Mouse (Mus musculus) left cerebral cortex, adult 9 months (tissue): Measurements from ENCODE around the gene Dip2b.

Source experiments
- DNase-seq, 2 experiments: peaks; one replicate each; pipeline ENCODE4 v3.0.0; 2022; ENCODE audit warnings: low spot score in 2 of 2

The Dip2b gene

DNA sequence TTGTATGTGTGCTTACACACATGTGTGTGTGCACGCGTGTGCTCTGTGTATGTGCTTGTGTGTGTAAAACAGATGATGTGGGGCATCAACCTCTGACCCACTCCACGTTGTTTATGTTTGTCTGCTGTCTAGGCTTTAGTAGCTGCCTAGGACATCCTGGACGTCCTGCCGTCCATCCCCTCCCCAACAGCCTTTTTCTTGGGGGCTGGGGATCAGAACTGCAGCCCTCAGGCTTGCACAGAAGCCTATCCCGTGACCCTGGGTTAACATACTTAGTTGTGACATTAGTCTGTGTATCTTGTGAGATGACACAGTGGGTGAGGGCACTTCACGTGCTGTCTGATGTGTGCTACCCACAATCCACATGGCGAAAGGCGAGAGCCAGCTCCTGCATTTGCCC, 139.1 kb downstream of the Dip2b start:
- no peak for DNase-seq

DNA sequence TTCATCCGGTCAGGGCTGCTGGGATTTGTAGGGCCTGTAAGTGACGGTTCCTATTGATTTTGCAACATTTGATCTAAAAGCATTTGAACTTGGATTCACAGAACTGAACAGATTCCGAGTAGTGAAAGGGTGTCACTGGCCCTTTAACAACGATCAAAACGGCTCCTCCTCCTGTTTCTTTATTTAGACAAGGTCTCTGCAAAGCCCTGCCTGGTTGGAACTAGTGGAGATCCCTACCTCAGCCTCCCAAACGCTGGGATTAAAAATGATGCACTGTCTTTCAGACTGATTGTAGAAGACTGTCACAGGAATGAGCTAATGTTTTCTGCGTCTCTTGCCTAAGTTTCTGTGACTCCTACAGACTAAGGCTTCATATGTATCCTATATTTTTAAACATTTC, 140.0 kb downstream of the Dip2b start:
- DNase-seq, result no peak

DNA sequence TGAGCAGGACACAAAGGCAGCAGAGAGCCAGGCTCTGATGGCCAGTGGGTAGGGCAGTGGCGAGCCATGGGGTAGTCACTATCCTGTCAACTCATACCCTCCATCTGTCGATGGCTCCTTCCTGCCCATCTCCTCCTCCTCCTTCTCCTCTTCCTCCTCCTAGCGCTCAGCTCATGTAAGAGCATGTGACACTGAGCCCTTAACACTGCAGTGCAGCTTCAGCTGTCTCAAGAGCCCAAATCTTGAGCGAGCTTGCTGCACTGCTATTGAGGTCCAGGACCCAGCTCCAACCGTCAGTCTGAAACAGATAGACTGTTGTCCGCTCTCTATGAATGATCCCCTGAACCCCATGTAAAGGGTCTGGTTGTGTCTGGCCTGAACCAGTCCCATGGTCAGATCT, 141.2 kb downstream of the Dip2b start:
- DNase-seq, result no peak

DNA sequence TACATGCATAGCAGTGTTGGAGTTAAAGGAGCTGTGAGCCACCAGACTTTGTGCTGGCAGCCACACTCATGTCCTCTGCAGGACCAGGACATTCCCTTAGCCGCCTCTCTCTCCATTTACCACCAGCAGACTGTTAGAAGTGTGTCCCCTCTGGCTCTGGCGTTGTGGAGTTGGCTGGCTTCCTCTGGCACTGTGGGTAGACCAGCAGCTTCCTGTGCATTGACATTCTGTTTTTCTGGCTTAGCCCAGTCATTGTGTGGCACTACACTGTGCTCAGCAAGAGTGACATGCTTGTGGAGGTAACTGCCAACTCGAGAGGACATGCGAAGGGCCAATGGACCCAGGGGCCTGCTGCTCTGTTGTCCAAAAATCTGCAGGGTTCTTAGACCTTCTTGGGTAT, 141.8 kb downstream of the Dip2b start:
- no peak for DNase-seq

DNA sequence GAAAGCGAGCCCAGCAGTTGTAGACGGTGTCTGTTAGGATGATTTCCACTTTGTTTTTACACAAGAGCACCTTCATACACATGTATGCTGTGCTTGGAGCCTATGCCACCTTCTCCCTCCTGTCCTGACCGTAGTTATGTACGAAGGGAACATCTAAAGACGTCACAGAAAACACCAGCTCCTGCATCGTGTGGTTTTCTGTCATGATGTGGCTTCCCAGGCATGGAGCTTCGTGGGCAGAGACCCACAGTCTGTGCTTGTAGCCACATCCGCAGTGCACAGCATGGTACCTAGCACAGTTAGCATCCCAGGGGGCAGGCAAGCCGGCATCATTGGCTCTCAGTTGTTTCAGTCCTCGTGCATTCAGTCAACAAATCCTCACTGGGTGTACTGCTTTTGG, 143.4 kb downstream of the Dip2b start:
- DNase-seq, result no peak

DNA sequence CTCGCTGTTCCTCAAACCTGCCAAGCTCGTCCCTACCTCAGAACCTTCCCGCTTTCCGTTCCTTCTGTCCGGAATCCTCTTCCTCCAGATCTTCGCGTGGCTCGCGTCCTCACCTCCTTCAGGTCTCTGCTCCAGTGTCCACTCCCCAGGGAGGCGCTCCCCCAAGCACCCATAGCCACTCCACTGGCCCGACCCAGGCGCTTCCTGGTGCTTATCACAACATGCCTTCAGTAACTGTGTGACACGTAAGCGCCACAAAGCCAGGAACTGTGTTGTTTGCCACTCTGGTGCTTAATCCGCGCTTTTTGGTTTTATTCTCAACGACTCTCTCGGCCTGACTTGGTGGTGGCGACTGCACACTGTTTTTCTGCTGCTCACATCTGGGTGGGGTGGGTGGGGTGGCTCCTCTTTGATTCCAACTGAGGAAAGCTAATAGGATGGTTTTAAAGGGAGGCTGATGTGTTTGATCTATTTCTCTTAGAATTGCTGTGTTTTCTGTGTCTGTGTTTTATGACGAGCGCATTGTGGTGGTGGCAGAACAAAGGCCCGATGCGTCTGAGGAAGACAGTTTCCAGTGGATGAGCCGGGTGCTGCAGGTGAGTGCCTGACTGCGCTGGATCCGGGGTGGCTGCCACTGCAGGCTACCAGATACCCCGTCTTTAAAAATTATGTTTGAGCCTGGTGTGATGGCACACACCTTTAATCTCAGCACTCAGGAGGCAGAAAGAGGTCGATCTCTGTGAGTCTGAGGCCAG, 144.2 kb downstream of the Dip2b start:
- DNase-seq, result no peak

DNA sequence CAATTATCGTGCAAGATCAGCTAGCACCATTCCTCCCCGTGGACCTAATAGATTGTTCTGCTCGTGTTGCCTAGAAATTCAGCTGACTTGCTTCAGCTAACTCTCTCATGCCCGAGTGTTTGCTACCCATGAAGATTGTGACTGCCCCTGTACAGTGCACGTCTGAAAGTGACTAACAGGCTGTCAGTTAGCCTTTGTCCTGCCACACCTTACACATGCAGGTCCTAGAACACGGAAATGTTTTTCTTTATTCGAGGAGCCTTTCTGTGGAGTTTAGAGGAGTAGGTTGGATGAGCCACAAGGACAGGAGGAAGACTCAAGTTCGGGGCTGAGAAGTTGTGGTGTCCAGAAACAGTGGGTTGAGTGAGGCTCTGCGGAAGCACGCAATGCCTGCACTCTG, 145.0 kb downstream of the Dip2b start:
- DNase-seq, result no peak

DNA sequence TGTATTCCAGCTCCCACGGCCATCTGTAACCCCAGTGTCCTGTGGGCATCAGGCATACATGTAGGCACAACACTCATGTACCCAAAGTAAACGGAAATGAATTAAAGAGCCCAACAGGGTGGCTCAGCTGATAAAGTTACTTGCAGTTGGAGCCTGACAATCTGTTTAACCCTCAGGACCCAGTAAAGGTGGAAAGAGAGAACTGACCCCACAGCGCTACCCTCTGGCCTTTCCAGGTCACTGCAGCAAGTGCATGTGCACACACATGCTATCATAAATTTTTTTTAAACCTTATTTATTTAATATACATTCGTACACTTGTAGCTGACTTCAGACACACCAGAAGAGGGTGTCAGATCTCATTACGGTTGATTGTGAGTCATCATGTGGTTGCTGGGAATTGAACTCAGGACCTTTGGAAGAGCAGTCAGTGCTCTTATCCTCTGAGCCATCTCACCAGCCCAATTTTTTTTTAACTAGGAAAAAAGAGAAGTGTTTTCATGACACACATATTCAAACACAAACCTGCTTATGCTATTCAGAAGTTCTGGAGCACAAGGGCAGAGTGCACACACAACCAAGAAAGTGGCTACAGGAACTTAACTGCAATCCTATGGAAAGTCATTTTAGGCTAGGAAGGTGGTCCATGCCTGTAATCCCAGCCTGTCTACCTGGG, 146.5 kb downstream of the Dip2b start:
- DNase-seq, result no peak

DNA sequence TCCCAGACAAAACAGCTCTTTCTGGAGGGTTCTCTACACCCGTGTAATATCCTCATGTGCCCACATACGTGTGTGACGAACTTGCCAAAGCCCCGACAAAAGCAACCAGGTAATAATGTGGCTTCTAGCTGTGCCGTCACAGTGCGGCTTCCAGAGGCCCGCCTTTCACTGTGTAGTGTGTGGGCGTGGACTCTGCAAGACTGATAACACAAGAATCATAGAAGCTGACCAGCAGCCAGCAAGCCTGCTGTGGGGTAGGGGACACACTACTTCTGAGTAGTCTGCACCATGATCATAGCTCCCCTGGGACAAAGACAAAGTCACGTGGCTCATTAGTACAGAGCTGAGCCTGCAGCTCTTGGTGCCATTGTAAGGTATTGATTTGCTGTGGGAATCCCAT, 147.8 kb downstream of the Dip2b start:
- no peak for DNase-seq

DNA sequence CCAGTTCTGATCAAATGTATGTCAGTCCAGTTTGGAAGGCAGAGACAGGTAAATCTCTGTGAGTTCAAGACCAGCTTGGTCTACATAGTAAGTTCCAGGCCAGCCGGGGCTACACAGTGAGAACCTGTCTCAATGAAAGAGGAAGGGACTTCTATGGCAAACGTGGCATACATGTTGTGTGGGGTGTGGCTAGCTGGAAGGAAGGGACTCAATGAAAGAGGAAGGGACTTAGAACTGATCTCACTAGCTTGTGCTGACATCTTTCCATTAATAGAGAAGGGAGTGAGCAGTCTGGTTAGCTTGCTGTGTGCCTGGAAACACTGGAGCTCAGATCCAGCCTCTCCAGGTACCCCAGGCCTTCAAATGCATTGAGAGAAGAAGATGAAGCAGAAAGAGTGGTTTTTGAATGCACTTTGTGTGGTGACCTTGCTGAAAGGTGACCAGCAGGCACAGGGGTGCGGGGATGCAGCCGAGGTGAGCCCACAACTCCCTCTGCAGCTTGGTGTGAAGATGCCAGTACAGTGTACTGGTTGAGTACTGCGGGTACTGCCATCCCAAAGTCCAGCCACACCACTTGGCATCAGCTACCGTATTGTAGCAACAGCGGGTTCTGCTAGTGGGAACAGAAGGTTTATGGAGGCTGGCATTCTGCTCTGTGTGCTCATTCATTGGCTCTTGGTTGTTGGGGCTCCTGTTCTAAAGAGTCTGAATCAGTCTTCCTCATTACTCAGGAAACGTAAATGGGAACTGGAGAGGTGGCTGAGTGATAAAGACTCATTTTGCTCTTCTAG, 148.6 kb downstream of the Dip2b start:
- DNase-seq, result no peak

DNA sequence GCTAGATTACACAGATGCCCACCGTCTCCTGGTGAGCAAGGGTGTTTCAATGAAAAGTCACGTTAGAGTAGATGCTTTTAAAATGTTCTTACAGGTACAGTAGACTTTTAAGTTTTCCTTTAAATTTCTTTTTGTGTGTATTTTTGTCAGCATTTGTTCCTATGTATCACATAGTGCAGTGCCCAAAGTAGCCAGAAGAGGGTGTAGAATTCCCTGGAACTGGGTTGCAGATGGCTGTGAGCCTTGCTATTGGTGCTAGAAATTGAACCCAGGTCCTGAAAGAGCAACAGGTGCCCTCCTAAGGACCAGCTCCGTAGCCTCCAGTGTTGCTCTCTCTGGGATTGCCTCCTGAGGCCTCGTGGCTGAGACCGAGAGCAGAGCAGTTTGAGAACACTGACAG, 150.1 kb downstream of the Dip2b start:
- no peak for DNase-seq

DNA sequence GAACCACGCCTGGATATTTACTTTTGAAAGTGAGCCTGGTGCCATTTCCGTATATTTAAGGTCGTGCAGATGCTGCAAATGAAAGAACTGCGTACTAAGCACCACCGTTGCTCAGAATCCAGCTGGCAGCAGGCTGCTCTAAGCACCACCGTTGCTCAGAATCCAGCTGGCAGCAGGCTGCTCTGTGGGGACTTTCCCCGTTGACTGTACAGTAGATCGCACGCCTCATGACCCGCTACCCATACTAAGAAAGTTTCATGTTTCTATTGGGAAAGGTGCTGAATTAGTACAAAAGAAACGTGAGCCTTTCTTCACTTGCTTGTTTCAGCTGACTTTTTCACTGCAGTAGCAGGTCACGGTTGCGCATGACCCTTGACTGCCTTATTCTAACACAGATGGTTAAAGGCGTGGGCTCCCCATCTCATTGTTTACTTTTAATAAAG, 150.5 kb downstream of the Dip2b start:
- DNase-seq, result no peak

DNA sequence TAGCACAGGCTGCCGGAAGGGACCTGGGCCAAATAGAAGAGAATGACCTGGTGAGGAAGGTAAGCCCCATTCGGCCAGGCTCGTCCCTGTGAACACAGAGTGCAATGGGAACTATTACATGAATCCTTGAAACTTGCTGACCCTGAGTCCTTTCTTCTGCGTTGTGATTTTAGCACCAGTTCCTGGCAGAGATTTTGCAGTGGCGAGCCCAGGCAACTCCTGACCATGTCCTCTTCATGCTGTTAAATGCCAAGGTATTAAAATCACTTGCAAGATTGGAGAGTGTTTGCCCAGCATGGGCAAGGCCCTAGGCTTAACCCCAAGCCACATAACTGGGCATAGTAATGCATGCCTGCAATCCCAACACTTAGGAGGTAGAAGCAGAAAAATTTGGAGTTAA, 151.6 kb downstream of the Dip2b start:
- no peak for DNase-seq

DNA sequence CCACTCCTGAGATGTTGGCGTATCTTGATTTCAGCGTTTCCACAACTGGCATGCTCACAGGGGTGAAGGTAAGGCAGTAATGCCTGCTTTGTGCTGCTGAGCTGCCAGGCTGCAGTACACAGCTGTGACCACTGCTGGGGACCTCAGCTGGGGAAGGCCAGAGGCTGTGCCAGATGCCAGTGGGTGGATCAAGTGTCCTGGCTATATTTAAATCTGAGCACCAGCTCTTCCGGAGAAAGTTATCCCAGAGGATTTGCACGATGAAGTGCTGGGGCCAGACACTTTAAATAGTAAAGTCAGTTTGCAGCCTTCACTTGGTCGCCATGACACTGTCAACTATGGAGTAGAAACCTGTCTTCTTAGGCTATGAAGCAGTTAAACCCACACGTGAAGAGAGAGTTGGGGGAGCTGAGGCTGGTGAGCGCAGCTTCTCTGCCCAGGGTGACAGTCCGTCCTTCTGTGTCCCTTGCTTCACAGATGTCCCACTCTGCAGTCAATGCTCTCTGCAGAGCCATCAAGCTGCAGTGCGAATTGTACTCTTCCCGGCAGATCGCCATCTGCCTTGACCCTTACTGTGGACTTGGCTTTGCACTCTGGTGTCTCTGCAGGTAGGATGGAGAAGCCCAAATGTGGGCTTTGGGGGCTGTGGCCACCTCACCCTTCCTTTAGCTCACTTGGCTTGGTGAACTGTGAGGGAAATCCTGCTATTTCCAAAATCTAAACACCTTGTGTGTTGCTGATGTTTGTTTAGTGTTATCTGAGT, 160.7 kb downstream of the Dip2b start:
- no peak for DNase-seq

DNA sequence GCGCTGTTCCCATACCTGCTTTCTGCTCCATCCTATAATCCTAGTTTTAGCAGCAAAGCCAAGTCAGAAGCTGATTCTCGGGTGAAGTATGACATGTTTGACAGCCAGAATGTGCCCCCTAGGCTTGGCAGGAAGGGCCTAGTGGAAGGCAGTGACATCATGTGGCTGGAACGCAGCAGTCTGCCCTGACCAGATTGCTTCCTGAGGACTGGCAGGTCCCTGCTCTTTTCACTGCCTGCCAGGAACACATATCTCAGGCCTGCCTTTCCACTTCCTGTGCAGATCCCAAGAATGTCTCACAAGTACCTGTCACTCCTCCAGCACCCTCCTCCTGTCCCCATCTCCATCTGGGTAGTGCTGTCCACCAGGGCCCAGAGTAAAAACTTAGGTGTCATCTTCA, 161.3 kb downstream of the Dip2b start:
- DNase-seq, result no peak

DNA sequence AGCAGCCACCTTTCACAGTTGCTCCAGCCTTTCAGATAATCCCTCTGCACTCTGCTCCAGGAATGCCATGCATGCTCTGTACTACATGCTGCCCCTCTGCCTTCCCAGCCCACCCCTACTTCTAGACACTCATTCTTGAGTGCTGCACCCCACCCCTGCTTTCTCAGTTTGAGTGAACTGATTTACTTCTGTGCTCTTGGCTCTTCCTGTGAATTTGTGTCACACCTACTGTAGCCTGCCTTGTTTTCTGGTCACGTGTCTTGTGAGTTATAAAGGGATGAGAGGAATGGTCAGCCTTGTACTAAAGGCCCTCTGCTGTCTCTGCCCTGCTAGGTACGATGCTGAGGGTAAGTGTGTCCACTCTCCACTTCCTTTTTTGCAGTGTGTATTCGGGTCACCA, 163.3 kb downstream of the Dip2b start:
- DNase-seq, result no peak

DNA sequence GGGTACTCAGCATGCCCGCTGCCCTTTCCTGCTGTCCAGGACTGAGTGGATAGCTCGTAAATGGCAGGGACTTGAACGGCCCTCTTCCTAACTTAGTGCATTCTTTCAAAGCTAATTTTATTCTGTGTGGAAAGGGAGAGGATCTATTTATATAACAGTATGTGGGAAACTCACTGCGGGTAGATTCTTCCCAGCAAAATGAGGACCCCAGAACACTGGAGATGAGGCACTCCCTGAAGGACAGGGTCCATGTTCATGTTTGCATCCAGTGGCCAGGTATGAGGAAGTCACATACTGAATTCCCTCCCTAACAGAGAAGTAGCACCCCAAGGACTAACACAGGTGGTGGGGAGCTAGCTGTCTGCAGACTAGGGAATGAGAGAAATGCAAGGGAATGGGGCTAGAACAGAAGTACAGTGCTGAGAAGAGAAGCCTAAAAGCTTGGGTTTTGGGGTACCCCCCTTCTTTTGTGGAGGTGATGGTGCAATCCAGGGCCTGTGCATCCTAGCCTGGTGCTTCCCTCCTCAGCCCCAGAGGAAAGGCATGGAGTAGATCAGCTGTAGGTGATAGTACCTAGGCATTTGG, 164.1 kb downstream of the Dip2b start:
- DNase-seq, result peak in 1 of 2 experiments; percentile 46

DNA sequence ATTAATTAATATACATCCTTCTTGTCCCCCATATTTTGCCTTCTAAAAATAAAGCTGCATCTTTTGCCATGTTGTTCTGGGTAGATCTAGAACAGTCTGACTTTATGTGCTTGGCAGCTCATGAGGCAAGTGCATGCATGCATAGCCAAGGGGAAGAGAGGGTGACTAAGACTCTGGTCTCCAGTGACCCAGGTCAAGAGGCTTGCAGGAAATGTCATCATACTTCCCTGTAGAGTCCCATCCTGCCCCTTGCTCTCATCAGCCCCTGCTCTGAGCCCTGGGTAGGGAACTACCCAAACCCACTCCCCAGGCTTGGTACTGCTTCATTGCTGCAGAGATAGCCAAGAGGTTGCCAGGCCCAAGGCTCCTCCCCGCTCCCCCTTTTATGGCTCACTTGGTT, 166.1 kb downstream of the Dip2b start:
- DNase-seq, result no peak

DNA sequence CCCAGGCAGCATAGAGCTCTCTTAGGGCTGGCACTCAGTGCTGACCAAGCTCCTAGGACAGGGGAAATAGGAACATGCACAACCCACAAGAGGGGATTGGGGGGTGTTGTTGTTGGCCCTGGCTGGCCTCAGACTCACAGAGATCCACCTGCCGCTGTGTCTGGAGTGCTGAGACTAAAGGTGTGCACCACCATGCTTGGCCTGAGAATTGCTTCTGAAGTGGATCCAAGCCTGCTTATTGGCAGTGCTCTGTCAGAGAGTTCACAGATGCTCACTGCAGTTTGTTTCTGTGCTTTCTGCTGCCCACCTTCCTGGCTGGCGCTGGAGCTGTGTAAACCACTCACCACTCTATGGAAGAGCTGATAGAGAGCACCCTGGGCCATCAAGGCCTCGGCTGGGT, 171.5 kb downstream of the Dip2b start:
- DNase-seq, result no peak

DNA sequence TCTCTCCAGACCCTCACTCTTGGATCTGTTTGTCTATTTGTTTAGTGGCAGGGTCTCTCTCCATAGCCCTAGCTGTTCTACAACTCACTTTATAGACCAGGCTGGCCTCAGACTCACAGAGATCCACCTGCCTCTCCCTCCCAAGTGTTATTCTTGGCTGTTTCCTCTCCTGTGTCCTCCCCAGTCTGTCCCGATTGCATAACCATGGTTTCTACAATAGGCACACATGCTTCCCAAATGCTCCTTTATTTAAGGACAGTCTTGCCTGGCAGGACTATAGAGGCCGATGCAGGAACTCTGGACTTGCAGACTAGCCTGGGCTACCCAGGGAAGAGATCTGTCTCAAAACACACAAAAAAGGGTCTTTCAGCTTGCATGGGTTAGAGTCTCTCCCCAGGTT, 174.9 kb downstream of the Dip2b start:
- peak in 1 of 2 experiments; percentile 33 for DNase-seq

DNA sequence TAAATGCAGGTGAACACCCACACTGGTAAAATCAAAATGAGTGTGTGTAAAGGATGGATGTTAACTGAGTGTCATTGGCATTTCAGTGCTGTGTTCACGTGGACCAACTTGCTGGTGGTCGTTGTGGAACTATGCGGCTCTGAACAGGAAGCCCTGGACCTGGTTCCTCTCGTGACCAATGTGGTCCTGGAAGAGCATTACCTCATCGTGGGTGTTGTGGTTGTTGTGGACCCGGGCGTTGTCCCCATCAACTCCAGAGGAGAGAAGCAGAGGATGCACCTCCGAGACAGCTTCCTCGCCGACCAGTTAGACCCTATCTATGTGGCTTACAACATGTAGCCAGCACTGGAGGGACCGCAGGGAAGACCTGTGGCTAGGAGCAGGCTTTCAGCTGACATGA, 176.6 kb downstream of the Dip2b start:
- no peak for DNase-seq

DNA sequence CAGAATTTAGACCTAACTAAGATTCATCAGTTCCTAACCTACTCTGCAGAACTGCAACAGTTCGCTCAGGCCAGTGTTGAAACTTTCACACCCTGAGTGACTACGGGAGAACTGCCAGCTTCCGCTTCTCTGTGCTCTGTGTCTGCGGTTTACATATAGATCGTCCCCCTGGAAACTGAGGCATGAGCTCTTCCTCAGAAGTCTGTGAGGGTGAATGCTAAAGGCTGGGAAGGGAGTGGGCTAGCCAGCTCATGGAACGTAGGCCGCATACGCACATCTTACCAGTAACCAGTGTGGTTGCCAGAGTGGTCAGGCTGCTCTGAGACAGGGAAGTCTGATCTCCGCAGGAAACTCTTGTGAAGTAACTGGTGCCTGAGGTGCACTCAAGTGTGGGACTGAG, 177.7 kb downstream of the Dip2b start:
- peak in 1 of 2 experiments; percentile 30 for DNase-seq
